Mouse (Mus musculus): Measurements from ENCODE around the gene Gm20509. TPM values are rescaled to one million over a fixed set of nuclear protein-coding genes. Genes with fewer than 3 reads are reported as not detected.
"Not testable (repeated sequence)": the region's sequence is repeated elsewhere in the genome, so short reads cannot be mapped to it uniquely, and the experiment has no call there.

Gm20509 gene
- polyA plus RNA-seq (2015; fragmentation: Nextera tagmentation; extraction: Ambion mirVana) = not detected in 2 replicates

- no peak for ATAC-seq (ENCODE audit: low FRiP score)
- peak within 1 kb of the TSS; percentile 72 for H3K9ac ChIP-seq
- H3K4me2 ChIP-seq = peak within 1 kb of the TSS; percentile 80
- H3K4me1 ChIP-seq (replicated peaks) = peaks cover 11% of the 10 kb centered on the region
- peak within 1 kb of the TSS; percentile 46 for H3K4me3 ChIP-seq
- H3K27me3 ChIP-seq = peaks cover 64% of the 10 kb centered on the region
- H3K36me3 ChIP-seq = no peaks in the 10 kb centered on the region
- no peak within 1 kb of the TSS for H3K27ac ChIP-seq
- 89% methylated on average over 4 of the region's 4 CpGs for WGBS
- H3K9me3 ChIP-seq = no peaks in the 10 kb centered on the region
These were observed at the start of gene Gm20509 for GRCm38 (mm10) chr9:73102181-73102580. TSS of gene Gm20509 (plus strand) at chr9:73102470.

GRCm38 (mm10) chr9:73055441-73055911 lies 46.8 kb upstream of the Gm20509 start:
- whole genome bisulfite sequencing = 71% methylated on average over 10 of the region's 10 CpGs
- H3K9ac ChIP-seq = no peak overlapping the region; the same call in 1 of the 2 replicates
- no peaks in the 10 kb centered on the region; the same call in 1 of the 2 replicates for H3K4me1 ChIP-seq (replicated peaks)
- no peak for ATAC-seq (ENCODE audit: low FRiP score)
- no peak overlapping the region for H3K27ac ChIP-seq
- H3K4me2 ChIP-seq = no peak overlapping the region
- no peaks in the 10 kb centered on the region for H3K36me3 ChIP-seq
- H3K9me3 ChIP-seq = no peaks in the 10 kb centered on the region
- no peak overlapping the region for H3K4me3 ChIP-seq
- H3K27me3 ChIP-seq = no peaks in the 10 kb centered on the region

GRCm38 (mm10) chr9:73059224-73059623 lies 43.0 kb upstream of the Gm20509 start:
- H3K9me3 ChIP-seq = no peaks in the 10 kb centered on the region
- no peak overlapping the region for H3K27ac ChIP-seq
- no peak overlapping the region for H3K9ac ChIP-seq
- 86% methylated on average over 4 of the region's 4 CpGs for WGBS
- no peak overlapping the region for H3K4me3 ChIP-seq
- no peak overlapping the region for H3K4me2 ChIP-seq
- peaks cover 4% of the 10 kb centered on the region; the same call in 1 of the 2 replicates for H3K4me1 ChIP-seq (replicated peaks)
- ATAC-seq (ENCODE audit: low FRiP score) = no peak
- H3K27me3 ChIP-seq = no peaks in the 10 kb centered on the region
- H3K36me3 ChIP-seq = no peaks in the 10 kb centered on the region

GRCm38 (mm10) chr9:73063621-73064290 lies 38.5 kb upstream of the Gm20509 start:
- no peak for ATAC-seq (ENCODE audit: low FRiP score)
- Histone ChIP-seq H3K9me3 (no peaks in the 10 kb centered on the region), H3K9ac (peak overlapping the region; percentile 15; the same call in 1 of the 2 replicates), H3K27me3 (no peaks in the 10 kb centered on the region), H3K36me3 (no peaks in the 10 kb centered on the region), H3K4me1 (replicated peaks) (peaks cover 24% of the 10 kb centered on the region), H3K4me3 (no peak overlapping the region), H3K27ac (no peak overlapping the region), H3K4me2 (peak overlapping the region; percentile 34; the same call in 1 of the 2 replicates)
- WGBS = 30% methylated on average over 15 of the region's 15 CpGs

- no peaks in the 10 kb centered on the region for H3K9me3 ChIP-seq
- no peaks in the 10 kb centered on the region for H3K27me3 ChIP-seq
- 24% methylated on average over 10 of the region's 10 CpGs for WGBS
- no peak overlapping the region for H3K4me3 ChIP-seq
- H3K4me2 ChIP-seq = peak overlapping the region; percentile 36
- no peaks in the 10 kb centered on the region for H3K36me3 ChIP-seq
- peak; percentile 49; the same call in 1 of the 2 replicates for ATAC-seq (ENCODE audit: low FRiP score)
- no peak overlapping the region; the same call in 1 of the 2 replicates for H3K27ac ChIP-seq
- H3K4me1 ChIP-seq (replicated peaks) = peaks cover 24% of the 10 kb centered on the region
- no peak overlapping the region for H3K9ac ChIP-seq
These were observed 35.2 kb upstream of the Gm20509 start for GRCm38 (mm10) chr9:73067086-73067485.

- Histone ChIP-seq H3K9me3 (no peaks in the 10 kb centered on the region), H3K27ac (no peak overlapping the region), H3K4me3 (no peak overlapping the region), H3K36me3 (no peaks in the 10 kb centered on the region), H3K27me3 (no peaks in the 10 kb centered on the region), H3K9ac (no peak overlapping the region), H3K4me1 (replicated peaks) (peaks cover 24% of the 10 kb centered on the region), H3K4me2 (no peak overlapping the region)
- WGBS = 49% methylated on average over 6 of the region's 6 CpGs
- ATAC-seq (ENCODE audit: low FRiP score) = no peak
These were observed 34.0 kb upstream of the Gm20509 start for GRCm38 (mm10) chr9:73068230-73068679.

- no peak for ATAC-seq (ENCODE audit: low FRiP score)
- Histone ChIP-seq H3K9ac (no peak overlapping the region), H3K4me3 (no peak overlapping the region), H3K27me3 (no peaks in the 10 kb centered on the region), H3K9me3 (no peaks in the 10 kb centered on the region), H3K36me3 (no peaks in the 10 kb centered on the region), H3K27ac (no peak overlapping the region), H3K4me2 (no peak overlapping the region), H3K4me1 (replicated peaks) (peaks cover 21% of the 10 kb centered on the region)
- WGBS = 86% methylated on average over 6 of the region's 6 CpGs
These were observed 33.6 kb upstream of the Gm20509 start for GRCm38 (mm10) chr9:73068688-73069087.

GRCm38 (mm10) chr9:73070971-73071659 lies 31.2 kb upstream of the Gm20509 start:
- no peaks in the 10 kb centered on the region for H3K27me3 ChIP-seq
- H3K4me1 ChIP-seq (replicated peaks) = peaks cover 20% of the 10 kb centered on the region
- H3K4me3 ChIP-seq = no peak overlapping the region
- H3K4me2 ChIP-seq = no peak overlapping the region
- H3K9ac ChIP-seq = no peak overlapping the region
- H3K36me3 ChIP-seq = no peaks in the 10 kb centered on the region
- no peaks in the 10 kb centered on the region for H3K9me3 ChIP-seq
- ATAC-seq (ENCODE audit: low FRiP score) = no peak
- no peak overlapping the region for H3K27ac ChIP-seq
- 74% methylated on average over 10 of the region's 10 CpGs for WGBS

- H3K4me3 ChIP-seq = no peak overlapping the region
- H3K36me3 ChIP-seq = no peaks in the 10 kb centered on the region
- no peaks in the 10 kb centered on the region for H3K9me3 ChIP-seq
- H3K9ac ChIP-seq = no peak overlapping the region
- no peak overlapping the region for H3K27ac ChIP-seq
- 86% methylated on average over 8 of the region's 8 CpGs for WGBS
- peaks cover 11% of the 10 kb centered on the region for H3K4me1 ChIP-seq (replicated peaks)
- no peaks in the 10 kb centered on the region for H3K27me3 ChIP-seq
- no peak for ATAC-seq (ENCODE audit: low FRiP score)
- no peak overlapping the region for H3K4me2 ChIP-seq
These were observed 29.8 kb upstream of the Gm20509 start for GRCm38 (mm10) chr9:73072426-73072825.

- H3K4me3 ChIP-seq = no peak overlapping the region
- 95% methylated on average over 5 of the region's 5 CpGs for WGBS
- H3K27me3 ChIP-seq = no peaks in the 10 kb centered on the region
These were observed 29.1 kb upstream of the Gm20509 start for GRCm38 (mm10) chr9:73073169-73073568.

GRCm38 (mm10) chr9:73079349-73079748 lies 22.9 kb upstream of the Gm20509 start:
- H3K27ac ChIP-seq; H3K4me1 ChIP-seq (replicated peaks); H3K27me3 ChIP-seq; ATAC-seq (ENCODE audit: low FRiP score); H3K4me3 ChIP-seq; H3K4me2 ChIP-seq; H3K36me3 ChIP-seq; H3K9me3 ChIP-seq; H3K9ac ChIP-seq: not testable (repeated sequence)
- WGBS = 92% methylated on average over 9 of the region's 12 CpGs

More at GRCm38 (mm10) chr9:73073169-73073568, 29.1 kb upstream of the Gm20509 start:
- Histone ChIP-seq H3K9ac (no peak overlapping the region), H3K4me1 (replicated peaks) (peaks cover 4% of the 10 kb centered on the region), H3K27ac (no peak overlapping the region), H3K4me2 (no peak overlapping the region), H3K36me3 (no peaks in the 10 kb centered on the region), H3K9me3 (no peaks in the 10 kb centered on the region)
- ATAC-seq (ENCODE audit: low FRiP score) = no peak

- H3K4me1 ChIP-seq (replicated peaks) = no peaks in the 10 kb centered on the region
- ATAC-seq (ENCODE audit: low FRiP score) = no peak
- H3K4me2 ChIP-seq = no peak overlapping the region
- H3K27ac ChIP-seq = no peak overlapping the region
- 37% methylated on average over 7 of the region's 7 CpGs for WGBS
- no peak overlapping the region for H3K9ac ChIP-seq
- no peaks in the 10 kb centered on the region for H3K9me3 ChIP-seq
- H3K4me3 ChIP-seq = no peak overlapping the region
- no peaks in the 10 kb centered on the region for H3K36me3 ChIP-seq
- H3K27me3 ChIP-seq = no peaks in the 10 kb centered on the region
These were observed 22.4 kb upstream of the Gm20509 start for GRCm38 (mm10) chr9:73079801-73080325.

Data from hindbrain, embryonic 13.5 days (tissue).